Mouse (Mus musculus) frontal cortex, adult 2 months (tissue): Measurements from ENCODE around the gene Pde7b. TPM values are rescaled to one million over a fixed set of nuclear protein-coding genes. Genes with fewer than 3 reads are reported as not detected.

Experiments
- DNase-seq, 2 experiments: peaks; one replicate each; pipeline ENCODE4 v3.0.0; 2022; ENCODE audit warnings: low spot score in 1 of 2; ENCODE audit errors: extremely low spot score in 1 of 2
- polyA plus RNA-seq: library from polyadenylated mRNA; depleted of rRNA; stranded (reverse); fragments of >200 nt; gene quantifications from 2 replicates; pipeline ENCODE4 v1.2.3, GENCODE M21; 2012

Pde7b gene
- polyA plus RNA-seq, 1 experiment = 12.9 TPM

DNA sequence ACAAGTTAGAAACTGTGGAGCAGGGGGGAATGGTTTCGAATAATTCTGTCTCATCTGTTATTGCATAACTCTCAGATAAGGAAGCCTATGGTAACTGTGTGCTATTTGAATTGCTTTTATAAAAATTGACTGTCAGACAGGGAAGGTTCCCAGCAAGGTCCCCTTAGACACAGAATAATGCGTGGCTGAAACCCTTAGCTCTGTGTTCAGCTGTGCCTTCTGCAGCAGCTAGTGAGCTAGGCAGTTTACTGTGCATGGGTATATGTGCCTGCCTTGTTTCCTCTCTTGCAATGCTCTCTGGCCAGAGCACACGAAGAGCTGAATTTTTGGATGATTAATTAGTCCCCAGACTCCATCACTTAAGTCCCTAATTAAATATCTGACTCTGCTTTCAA, 1.4 kb downstream of the Pde7b start:
- DNase-seq = peak in 1 of 2 experiments; percentile 42

DNA sequence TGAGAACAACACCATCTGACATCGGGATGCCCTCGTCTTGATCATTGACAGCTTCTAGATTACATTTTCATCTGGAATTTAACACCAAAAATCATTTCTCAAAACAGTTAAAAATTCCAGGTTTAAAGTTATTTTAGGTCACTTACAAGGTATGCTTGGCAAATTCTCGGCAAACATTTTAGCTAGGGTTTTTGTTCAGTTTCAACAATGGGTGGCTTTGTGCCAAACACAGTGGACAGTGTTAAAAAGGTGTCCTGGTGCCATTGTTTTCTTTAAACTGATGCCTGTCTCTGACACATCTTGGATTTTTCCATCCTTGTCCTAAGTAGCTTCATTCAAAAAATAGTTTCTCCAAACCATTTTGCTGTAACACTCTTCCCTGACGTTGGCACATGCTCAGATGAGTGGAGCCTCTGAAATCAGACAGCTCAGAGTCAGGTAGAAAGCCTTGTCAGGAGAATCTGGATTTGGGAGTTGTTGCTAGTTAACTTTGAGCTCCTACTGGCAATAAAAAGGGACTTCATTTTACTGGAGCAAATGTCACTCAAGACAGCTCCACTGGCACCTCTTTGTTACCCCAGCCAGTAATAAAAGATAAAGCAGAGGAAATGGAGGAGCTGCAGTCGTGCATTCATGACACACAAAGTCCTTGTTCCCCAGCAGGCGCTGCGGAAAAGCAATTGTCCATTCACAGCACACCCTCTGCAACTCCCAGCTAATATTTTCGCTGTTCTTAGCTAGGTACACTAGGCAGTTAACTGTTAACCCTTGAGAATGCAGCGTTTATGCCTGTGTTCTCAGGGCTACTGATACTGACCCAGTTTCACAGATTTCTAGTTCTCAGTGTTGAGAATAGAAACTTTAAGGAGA, 2.0 kb downstream of the Pde7b start:
- DNase-seq = peak in 1 of 2 experiments; percentile 51

DNA sequence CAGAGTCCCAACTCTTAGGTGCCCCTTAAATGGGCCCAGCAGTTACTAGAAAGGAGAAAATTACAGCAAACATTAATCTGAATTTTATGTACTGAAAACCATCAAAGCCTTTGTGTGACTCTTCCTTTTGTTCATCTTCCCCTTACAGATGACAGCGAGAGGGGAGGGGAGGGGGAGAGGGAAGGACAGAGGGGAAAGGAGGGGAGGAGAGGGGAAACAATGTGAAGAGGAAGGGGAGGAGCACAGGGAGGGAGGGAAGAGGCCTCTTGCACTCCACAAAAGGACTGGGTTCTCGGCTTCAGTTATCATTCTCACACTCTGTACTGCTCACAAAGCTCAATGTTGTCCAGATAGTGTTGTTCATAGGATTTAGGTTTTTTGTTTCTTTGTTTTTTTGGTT, 5.7 kb downstream of the Pde7b start:
- DNase-seq = no peak

DNA sequence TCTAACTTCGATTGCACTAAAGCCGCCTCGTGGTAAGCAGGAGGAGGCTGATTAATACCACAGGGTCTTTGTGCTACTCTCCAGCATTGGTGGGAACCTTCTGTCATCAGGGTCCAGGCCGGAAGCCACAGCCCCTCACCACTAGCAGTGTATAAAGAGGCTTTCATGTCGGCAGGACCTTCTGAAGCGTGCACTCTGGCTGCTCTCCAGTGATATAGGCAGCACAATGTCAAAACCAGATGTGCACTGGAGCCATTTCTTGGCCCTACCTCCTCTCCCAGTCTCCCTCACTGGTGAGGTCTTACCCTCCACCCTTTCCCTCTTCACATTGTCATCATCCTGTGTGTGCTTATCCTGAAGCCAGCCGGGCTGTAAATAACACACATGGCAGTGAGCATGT, 24.2 kb downstream of the Pde7b start:
- DNase-seq = no peak

DNA sequence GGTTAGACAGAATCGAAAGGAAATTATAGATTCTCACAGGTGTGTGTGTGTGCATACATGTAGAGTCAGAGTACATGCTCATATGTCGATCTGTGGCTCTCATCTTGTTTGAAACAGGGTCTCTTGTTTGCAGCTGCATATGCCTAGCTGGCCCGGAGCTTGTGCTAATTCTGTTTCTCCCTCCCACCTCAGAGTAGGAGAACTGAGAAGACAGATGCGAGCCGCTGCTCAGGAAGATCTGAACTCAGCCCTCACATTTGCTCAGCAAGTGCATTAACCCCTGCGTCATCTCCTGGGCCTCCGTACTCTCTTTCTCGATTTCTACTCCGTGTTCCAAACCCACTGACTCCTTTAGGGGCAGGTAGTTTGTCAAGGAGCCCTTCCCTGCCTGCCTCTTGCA, 25.0 kb downstream of the Pde7b start:
- DNase-seq = peak in 1 of 2 experiments; percentile 36

DNA sequence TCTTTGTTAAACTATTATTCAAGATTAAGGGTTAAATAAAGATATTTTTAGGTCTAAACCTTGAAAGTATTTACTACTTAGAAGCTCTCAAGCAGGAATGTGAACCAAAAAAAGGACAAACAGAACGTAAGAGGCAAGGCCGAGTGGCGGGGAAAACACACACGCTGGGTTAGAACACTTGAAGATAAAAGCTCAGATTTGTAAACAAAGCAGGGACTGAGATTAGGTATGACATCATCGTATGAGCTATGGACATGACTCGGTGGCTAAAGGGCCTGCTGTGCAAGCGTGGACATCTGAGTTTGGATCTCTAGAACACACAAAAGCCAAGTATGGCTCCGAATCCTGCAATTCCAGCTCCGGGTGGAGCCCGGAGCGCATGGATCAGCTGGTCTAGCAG, 29.2 kb downstream of the Pde7b start:
- no peak for DNase-seq

DNA sequence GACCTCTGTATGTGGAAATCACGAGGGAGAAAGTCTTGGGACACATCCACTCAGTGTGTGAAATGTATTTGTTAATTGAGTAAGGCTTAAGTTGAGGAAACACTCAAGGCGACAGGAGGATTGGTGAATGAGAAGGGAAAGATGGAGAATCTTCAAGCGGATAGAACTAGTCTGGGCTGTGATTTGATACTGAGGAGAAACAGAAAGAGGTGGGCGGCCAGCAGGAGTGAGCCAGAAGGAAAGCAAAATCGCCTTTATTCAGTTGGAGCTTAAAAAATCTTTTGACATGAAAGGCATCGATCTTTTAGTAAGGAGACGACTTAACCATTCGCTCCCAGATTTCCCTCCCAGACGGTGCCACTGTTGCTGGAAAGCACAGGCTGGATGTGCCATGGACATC, 34.9 kb downstream of the Pde7b start:
- peak in 1 of 2 experiments; percentile 45 for DNase-seq

DNA sequence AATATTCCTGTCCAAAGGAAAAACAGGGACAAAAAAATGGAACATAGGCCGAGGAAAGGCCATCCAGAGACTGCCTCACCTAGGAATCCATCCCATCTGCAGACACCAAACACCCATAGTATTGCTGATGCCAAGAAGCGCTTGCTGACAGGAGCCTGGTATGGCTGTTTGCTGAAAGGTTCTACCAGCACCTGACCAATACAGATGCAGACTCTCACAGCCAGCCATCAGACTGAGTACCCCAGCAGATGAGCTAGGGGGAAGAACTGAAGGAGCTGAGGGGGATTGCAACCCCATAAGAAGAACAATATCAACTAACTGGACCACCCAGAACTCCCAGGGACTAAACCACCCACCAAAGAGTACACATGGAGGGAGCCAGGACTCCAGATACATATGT, 40.7 kb downstream of the Pde7b start:
- no peak for DNase-seq

DNA sequence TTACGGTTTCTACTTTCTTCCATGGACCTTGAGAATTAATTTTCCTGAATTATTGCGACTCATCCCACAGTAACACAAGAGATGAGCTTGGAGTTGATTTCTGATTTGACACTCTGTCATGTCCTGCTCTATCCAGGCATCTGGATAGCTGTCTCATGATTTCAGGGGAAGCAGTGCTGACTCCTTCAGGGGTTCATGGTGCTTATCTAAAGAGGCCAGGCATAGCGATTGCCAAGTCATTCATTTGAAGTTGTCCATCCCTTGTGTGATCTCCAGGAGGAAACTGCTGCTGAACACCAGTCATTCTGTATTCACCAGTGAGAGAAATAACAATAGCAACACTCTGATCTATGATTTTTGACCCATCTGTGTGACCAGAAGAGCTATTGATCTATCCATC, 43.9 kb downstream of the Pde7b start:
- DNase-seq = no peak

DNA sequence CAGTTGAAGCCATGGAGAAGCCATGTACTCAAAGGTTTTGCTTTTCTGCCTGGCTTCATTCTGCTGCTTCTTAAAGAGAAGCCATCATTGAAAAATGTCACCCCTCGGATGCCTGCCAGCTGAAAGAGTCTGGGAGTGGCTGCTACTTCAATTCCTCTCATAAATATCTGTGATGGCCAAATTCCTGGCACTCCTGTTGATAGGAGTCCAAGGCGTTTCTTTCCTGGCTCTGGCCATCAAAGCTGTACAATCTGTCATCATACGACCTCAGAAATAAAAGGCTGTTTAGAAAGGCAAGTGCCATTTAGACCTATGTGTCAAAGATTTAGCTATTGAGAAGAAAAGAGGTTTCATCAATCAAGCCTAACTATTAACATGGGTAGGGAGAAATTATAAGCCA, 49.6 kb downstream of the Pde7b start:
- DNase-seq = no peak

DNA sequence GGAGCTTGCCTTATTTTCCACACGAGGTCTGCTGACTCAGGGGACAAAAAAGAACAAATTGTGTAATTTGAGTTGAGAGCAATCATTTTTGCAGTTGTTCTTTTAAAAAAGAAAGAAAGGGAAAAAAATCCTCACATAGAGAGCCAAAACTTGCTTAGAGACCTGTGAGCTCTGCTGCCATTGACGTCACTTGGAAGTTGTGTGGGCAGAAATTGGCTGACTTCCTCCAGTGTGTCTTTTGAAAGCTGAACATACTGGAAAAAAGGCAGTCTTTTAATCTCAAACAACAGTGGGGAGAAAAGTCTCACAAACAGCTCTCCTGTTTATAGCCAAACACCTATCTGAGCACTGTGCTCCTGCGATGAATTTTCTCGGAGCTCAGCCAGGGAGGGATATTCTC, 51.1 kb downstream of the Pde7b start:
- peak; percentile 81 to 92 for DNase-seq

DNA sequence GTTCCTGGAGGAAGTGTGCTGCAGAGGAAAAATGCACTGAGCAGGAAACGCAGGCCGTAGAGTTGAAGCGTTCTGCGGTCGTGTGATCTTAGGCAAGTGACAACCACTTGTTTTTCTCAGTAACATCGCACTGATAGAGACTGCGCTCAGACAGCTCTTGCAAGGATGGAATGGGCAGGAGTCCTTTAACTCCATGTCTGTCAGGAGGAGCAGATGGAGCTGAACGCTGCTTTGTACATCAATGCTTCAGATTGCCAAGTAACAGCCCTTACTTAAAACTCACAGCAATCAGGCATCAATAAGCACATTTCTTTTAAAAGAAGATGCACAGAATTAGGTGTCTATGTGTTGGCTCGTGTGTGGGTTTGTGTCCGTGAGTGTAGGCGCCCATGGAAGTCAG, 52.3 kb downstream of the Pde7b start:
- no peak for DNase-seq

DNA sequence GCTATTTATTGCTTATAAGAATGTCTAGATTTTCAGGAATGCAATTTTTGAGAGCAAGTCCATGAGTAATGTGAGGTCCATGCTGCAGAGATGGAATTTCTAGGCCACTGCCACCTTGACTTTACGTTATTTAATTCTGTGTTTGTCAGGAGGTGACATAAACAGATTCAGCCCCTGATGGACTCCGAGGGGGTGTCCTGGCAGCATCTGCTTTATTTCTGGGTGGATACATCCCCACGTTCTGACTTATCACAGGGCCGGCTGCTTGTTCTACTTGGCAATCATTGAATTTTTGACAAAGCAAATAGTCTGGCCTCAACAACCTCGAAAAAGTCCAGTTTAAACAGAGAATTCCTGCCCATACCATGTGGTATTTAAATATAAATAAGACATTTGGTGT, 53.3 kb downstream of the Pde7b start:
- no peak for DNase-seq

DNA sequence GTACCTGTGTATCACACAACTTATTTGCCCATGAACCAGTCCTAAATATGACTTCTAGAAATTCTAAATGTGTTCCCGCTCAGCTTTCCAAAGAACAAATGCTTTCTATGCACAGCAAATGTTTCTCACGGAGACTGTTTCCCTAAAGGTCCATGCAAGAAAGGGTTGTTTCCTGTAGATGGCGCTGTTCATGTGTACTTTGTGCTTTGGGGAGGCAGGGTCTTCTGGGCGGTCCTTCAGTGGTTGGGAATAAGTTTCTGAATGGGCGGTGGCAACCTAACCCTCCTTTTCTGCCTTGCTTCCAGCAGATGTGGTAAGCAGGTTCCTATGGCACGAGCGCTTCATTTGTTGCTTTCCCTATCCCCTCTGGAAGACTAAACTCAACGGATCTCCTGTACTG, 54.3 kb downstream of the Pde7b start:
- no peak for DNase-seq

DNA sequence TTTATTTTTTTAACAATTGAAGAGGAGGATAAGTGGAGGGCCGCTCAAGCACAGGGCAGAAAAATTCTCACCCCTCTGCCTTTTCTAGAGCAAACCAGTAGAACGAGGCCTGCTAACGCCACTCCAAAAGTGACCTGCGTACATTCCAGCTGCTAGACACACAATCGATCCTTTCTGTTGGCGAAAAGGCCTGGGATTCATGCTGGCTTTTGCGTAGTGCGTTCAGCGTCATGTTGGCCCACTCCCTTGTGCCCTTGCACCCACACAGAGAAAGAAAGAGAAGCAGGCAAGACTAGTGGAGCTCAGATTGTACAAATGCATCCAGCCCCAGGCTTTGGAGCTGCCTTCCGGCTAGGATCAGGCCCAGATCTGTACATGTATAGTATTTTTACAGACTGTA, 55.4 kb downstream of the Pde7b start:
- DNase-seq = no peak

DNA sequence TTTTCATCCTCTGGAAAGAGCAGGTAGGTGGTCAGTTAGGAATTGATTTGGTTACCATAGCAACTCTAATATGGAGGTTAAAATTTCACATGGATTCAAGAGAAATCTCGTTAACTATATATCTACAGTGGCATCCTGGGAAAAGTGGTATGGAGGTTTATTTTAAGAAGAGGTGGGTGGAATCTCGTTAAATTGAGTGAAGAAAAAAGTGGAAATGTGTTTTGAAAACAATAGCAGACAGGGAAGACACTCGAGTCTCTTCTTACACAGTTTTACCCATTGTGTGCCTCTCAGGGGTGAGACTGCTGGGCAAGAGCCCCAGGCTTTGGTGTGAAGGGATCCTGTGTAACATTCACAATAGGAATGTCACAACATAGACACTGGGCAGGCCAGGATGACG, 56.3 kb downstream of the Pde7b start:
- DNase-seq = no peak

DNA sequence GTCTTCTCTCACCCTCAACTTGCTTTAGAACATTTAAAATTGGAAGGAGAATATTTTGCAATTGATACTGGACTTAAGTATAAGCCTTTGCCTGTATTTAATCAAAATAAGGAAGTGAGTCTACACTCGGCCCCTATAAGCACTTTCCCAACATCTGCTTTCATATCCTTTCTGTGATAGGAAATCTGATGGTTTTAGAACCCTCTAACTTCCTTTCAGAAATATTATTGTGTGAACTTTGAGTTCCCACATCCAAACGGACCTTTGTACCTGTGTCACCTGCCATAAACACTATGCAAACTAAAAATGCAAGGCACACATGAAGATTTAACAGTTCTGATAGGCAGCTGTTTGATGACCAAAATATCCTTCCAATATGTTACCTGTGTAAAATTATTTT, 58.2 kb downstream of the Pde7b start:
- no peak for DNase-seq

DNA sequence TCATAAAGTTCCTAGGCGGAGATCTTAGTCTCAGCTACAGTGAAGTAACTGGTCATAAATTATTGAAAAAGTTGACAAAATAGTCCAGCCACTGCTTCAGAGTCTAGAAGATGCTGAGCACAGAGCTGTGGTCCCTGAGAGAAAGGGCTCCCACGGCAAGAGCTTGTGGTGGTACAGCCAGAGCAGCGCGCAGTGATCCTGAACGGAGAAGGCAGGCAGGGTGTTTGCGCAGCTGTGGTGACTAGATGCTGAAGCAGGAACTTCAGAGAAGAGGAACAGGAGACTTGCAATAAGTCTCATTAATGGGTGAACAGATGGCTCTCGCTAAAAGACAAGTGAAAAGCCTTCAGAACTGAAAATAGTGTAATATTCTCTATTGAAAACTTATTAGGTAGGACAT, 61.9 kb downstream of the Pde7b start:
- DNase-seq = no peak

DNA sequence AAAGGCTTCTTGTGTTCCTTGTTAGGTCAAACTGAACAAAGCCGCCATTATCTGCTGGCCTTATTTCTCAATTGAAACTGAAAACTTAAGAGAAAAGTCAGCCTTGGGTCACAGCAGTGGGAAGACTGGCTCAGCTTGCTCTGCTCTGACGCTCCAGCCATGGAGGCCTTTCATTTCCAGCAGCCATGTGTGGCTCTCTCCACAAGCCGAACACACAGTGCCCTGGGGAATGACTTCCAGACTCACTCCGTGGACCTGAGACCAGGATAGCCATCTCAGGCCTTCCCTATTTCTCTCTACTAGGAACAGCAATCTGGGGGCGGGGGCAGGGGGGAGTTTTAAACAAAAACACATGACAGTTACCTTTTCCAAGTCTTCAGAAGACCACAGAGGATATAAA, 63.2 kb downstream of the Pde7b start:
- no peak for DNase-seq

DNA sequence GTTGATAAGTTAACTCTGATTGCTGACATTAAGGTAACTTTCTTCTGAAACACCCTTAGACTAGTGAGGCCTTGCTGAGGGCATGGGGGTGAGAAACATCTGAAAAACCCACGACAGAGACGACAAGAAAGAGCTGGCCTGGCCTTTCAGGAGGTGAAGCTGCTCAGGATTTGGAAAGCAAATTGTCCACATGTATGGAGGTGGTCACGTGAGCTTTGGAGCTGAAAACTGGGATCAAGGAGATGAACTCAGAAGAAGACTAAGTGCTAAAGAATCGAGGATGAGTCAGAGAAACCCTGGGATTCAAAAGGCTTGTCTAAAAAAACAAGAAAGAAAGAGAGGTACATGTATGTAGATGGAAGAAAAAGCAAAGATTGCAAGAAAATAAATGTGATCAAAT, 65.2 kb downstream of the Pde7b start:
- no peak for DNase-seq

DNA sequence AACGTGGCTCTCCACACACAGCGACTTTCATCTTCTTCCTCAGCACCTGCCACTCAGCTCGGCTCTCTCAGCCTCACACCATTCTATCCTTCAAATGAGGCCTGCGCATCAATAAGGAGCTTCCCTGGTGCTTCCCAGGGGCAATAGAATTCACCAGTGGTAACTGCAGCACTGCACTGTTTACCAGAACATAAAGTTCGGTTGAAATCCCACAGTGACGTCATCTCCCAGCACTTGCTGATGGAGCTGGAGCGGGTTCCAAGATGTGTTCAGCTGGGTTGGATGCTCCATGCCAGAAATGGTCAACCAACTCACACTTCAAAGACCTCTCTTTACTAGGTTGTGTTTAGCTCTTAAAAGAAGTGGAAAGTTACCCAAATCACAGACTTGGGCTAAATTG, 65.6 kb downstream of the Pde7b start:
- DNase-seq = no peak

DNA sequence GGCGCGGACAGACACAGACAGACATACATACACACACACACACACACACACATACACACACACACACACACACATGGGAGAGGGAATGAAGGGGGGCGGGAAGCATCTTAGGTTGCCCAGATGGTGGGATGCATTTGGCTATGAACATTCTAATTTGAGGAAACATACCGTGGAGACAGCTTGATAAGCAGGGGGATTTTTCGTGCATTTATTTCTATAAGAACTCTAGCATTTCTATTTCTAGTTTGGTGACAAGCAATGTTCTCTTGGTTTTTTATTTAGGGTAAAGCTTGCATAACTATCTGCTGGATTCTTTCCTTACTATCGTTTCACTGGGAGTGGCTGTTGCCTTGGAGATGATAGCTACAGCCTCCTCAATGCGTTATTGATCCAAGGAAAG, 66.2 kb downstream of the Pde7b start:
- peak in 1 of 2 experiments; percentile 20 for DNase-seq
